Mouse (Mus musculus) cerebellum, adult 18-20 months (tissue): ENCODE data around the gene Rs1.
"Not testable (repeated sequence)": the region's sequence is repeated elsewhere in the genome, so short reads cannot be mapped to it uniquely, and the experiment has no call there.

Experiments
- DNase-seq, 2 experiments: peaks; one replicate each; pipeline ENCODE4 v3.0.0; 2021

Rs1 gene

GRCm38 (mm10) chrX:160767713-160768112 is at the start of gene Rs1:
Gene Rs1 (plus strand): TSS chrX:160768013.
- DNase-seq: no peak

GRCm38 (mm10) chrX:160735650-160736049 is 32.2 kb upstream of the Rs1 start, which contains the start of gene Ppef1:
Gene Ppef1 (minus strand): TSS chrX:160735765.
- no peak for DNase-seq

- DNase-seq: no peak
Observed at GRCm38 (mm10) chrX:160745399-160745798, 22.4 kb upstream of the Rs1 start.

- no peak for DNase-seq
Observed at GRCm38 (mm10) chrX:160748653-160749052, 19.2 kb upstream of the Rs1 start.

- no peak for DNase-seq
Observed at GRCm38 (mm10) chrX:160750808-160751207, 17.0 kb upstream of the Rs1 start.

GRCm38 (mm10) chrX:160765389-160766232 is 2.2 kb upstream of the Rs1 start:
- peak; percentile 85 to 93 for DNase-seq

- DNase-seq: peak in 1 of 2 experiments; percentile 41
Observed at GRCm38 (mm10) chrX:160766233-160766616, 1.6 kb upstream of the Rs1 start.

GRCm38 (mm10) chrX:160769622-160770021 is 1.8 kb downstream of the Rs1 start:
- DNase-seq: not testable (repeated sequence)

GRCm38 (mm10) chrX:160773033-160773432 is 5.2 kb downstream of the Rs1 start:
- no peak for DNase-seq

GRCm38 (mm10) chrX:160782276-160782675 is 14.5 kb downstream of the Rs1 start:
- no peak for DNase-seq

- DNase-seq: no peak
Observed at GRCm38 (mm10) chrX:160794920-160795319, 27.1 kb downstream of the Rs1 start.

GRCm38 (mm10) chrX:160804409-160805150 is 36.8 kb downstream of the Rs1 start:
- peak in 1 of 2 experiments; percentile 7 for DNase-seq

GRCm38 (mm10) chrX:160808226-160808625 is 40.4 kb downstream of the Rs1 start:
- peak; percentile 18 to 25 for DNase-seq
